Mouse (Mus musculus) cerebellum, postnatal 14 days (tissue): ENCODE results near the gene Lrrc42.

ENCODE experiments used
- DNase-seq, 2 experiments: peaks; one replicate each; pipeline ENCODE4 v3.0.0; 2021; ENCODE audit warnings: mixed read lengths in 2 of 2

The Lrrc42 gene

DNA sequence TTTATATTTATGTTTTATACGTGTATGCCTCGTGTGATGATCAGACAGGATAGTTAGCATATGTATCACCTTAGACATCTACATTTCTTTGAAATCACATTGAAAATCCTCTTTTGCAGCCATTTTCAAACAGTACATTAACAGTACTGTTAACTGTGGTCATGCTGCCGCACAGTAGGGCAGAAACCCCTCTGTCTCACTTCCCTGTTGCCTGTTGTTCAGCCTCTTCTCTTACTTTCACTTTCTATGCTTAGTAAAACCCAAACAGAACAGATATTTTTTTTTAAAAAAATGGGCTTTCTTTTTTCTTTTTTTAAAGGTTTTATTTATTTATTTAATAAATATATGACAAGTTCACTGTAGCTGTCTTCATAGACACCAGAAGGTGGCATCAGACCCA lies 59.5 kb downstream of the Lrrc42 start:
- DNase-seq, result no peak

DNA sequence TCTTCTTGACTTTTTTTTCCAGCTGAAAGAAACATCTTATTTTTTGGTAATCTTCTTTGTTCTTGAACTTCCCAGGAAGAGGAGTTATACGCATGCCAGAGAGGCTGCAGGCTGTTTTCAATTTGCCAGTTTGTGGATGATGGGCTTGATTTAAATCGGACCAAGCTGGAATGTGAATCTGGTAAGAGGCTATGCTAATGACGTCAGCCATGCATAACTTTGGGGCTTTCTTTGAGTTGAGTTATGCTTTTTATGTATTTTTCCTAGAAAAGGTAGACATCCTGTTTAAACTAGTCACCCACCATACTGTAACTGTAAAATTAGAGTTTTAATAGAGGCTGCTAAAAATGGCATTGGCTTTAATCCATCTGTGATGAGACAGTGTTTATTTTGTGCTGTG lies 67.6 kb downstream of the Lrrc42 start:
- DNase-seq, result no peak
